Mouse (Mus musculus) midbrain, embryonic 14.5 days (tissue): ENCODE results near the gene Igfbp5. TPM values are rescaled to one million over a fixed set of nuclear protein-coding genes. Genes with fewer than 3 reads are reported as not detected.

Source experiments
- ATAC-seq: fragments of 200-750 bp; cut with Nextera tagmentation; 2 replicates; pipeline ENCODE4 v1.8.0; 2017; ENCODE audit warnings: moderate number of reproducible peaks, moderate library complexity; ENCODE audit not compliant: low FRiP score, low TSS enrichment
- DNase-seq: peaks from one replicate; pipeline ENCODE4 v3.0.0-alpha.2; 2015
- H3K27ac ChIP-seq: fragments of 300-500 bp; sonication (generic); replicated peaks from 2 replicates; pipeline ENCODE4 v1.5.1; 2014; ENCODE audit warnings: mild to moderate bottlenecking, low read depth, low read length, moderate library complexity
- H3K27me3 ChIP-seq: fragments of 300-500 bp; sonication (generic); 2 replicates; pipeline ENCODE4 v1.6.1; 2014; ENCODE audit warnings: low read length, control low read depth, mixed read lengths; ENCODE audit not compliant: control insufficient read depth, insufficient read depth
- H3K36me3 ChIP-seq: fragments of 300-500 bp; sonication (generic); 2 replicates; pipeline ENCODE4 v1.6.1; 2014; ENCODE audit warnings: low read length, control low read depth; ENCODE audit not compliant: control insufficient read depth, insufficient read depth
- H3K4me1 ChIP-seq: fragments of 300-500 bp; sonication (generic); 2 replicates; pipeline ENCODE4 v1.6.1; 2014; ENCODE audit warnings: mild to moderate bottlenecking, antibody characterized with exemption, low read length, control low read depth; ENCODE audit not compliant: control insufficient read depth, insufficient read depth
- H3K4me2 ChIP-seq: fragments of 300-500 bp; sonication (generic); 2 replicates; pipeline ENCODE4 v1.6.1; 2014; ENCODE audit warnings: mild to moderate bottlenecking, low read length, moderate library complexity
- H3K4me3 ChIP-seq: fragments of 300-500 bp; sonication (generic); replicated peaks from 2 replicates; pipeline ENCODE4 v1.5.1; 2014; ENCODE audit warnings: low read depth, low read length
- H3K9ac ChIP-seq: fragments of 300-500 bp; sonication (generic); replicated peaks from 2 replicates; pipeline ENCODE4 v1.6.1; 2014; ENCODE audit warnings: mild to moderate bottlenecking, low read length, moderate library complexity
- H3K9me3 ChIP-seq: fragments of 300-500 bp; sonication (generic); 2 replicates; pipeline ENCODE4 v1.6.1; 2016; ENCODE audit warnings: low read length, control low read depth, mixed read lengths; ENCODE audit not compliant: control insufficient read depth
- WGBS: fragments of 180-500 bp; shearing (Covaris S2); extraction: QIAGEN DNeasy Blood & Tissue Kit; methylation state at CpG from one replicate; pipeline ENCODE4 v1.1.7; 2014; 5-methylcytosine and 5-hydroxymethylcytosine counted together
- polyA plus RNA-seq: library from polyadenylated mRNA; unstranded; fragments of >200 nt; fragmentation: Nextera tagmentation; extraction: Ambion mirVana; gene quantifications from 2 replicates; pipeline ENCODE4 v1.2.1, GENCODE M21; 2014

Gene Igfbp5
- polyA plus RNA-seq: 22.4 and 30.4 TPM in 2 replicates

DNA sequence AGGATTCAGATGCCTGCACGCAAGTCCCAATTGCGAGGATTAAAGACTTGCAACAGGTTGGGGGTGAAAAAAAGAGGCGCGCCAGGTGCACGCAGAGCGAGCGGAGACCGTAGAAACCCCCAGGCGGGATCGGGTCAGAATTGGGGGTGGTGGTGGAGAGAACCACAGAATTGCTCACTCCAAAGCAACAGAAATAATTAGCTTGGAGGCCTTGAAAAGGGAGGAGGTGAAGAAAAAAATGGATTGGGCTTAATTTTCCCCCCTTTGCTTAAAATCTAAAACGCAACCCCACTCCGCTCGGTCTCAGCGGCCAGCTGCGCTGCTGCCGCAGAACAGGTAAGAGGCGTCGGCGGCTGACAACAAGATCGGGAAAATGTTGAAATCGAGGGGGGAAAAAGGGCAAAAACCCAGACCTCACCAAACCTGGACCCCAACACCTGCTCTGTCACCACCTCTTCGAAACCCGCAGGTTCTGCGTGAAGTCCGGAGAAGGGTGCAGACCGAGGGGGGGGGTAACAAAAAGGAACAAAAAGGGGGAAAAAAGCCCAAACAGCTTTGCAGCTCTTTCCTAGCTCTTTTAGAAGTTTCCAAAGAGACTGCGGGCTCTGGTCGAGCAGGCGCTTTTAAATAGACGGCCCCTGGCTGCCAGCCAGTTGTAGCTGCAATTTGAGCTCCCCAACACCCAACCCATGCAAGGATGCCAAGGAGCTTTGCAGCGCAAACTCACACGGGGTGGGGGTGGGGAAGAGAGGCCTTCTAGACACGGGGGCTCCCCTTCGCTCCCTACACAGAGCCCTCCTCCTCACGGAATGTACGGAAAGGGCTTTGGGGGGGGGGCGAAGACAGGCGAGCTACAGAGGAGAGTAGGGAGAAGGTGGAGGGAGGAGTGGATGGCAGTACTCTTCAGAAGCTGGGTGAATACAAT is at the start of gene Igfbp5:
Igfbp5 (minus strand) TSS at position 598 of the 925 bp plus-strand sequence.
- WGBS: under 1% methylated on average over 38 of the region's 38 CpGs
- ATAC-seq: peak; percentile 54
- peaks cover 29% of the 10 kb centered on the region for H3K4me1 ChIP-seq

DNA sequence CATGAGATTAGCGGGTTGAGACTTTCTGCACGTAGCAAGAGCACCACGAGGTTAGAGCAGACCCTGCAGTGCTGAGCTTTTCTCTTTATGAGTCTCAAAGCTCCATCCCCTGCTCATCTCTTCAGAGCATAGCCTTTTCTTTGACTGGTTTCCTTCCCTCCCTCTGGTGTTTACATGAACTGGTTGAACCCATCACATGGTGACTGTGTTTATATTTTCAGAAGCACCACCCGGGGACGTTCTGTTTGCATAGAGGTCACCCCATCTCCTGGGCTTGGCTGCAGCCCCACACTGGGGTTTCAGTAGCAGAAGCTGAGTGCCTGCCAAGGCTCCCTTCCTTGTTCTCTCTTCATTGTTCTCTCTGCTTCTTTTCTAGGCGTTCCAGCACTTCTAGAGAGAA is 40.1 kb upstream of the Igfbp5 start:
- ATAC-seq (no peak), DNase-seq (peak; percentile 14)
- H3K27me3 ChIP-seq: no peaks in the 10 kb centered on the region
- no peaks in the 10 kb centered on the region for H3K36me3 ChIP-seq
- H3K4me2 ChIP-seq: no peak overlapping the region
- H3K9me3 ChIP-seq: no peaks in the 10 kb centered on the region
- H3K9ac ChIP-seq: no peak overlapping the region
- H3K4me3 ChIP-seq: no peak overlapping the region
- H3K27ac ChIP-seq: no peak overlapping the region
- no peaks in the 10 kb centered on the region for H3K4me1 ChIP-seq
- 81% methylated on average over 6 of the region's 6 CpGs for WGBS

More for the DNA sequence above, at the start of gene Igfbp5:
- Histone ChIP-seq H3K27ac (peak within 1 kb of the TSS; percentile 65), H3K9me3 (no peaks in the 10 kb centered on the region), H3K4me3 (peak within 1 kb of the TSS; percentile 49), H3K9ac (peak within 1 kb of the TSS; percentile 67), H3K36me3 (no peaks in the 10 kb centered on the region), H3K4me2 (peak within 1 kb of the TSS; percentile 93), H3K27me3 (peaks cover 16% of the 10 kb centered on the region; the same call in 1 of the 2 replicates)
- DNase-seq: peak; percentile 86

DNA sequence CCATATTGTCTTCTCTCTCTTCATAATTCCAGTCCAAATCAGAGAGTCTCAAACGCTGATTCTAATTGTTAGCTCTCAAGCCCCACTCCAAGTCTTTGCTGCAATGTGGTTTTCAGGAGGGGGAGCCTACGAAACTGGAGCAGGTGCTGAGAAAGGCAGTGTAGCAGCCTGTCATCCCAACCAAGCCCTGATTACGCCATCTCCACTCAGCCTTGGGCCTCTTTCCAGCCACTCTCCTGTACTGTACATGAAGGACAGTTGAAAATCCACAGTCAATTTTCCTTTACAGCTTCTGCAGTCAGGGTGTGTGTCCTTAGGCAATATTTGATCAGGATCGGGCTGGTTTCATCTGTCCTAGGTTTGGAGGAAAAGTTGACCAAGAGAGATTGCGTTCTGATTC is 38.4 kb upstream of the Igfbp5 start:
- no peak for ATAC-seq
- WGBS: 87% methylated on average over 5 of the region's 5 CpGs

DNA sequence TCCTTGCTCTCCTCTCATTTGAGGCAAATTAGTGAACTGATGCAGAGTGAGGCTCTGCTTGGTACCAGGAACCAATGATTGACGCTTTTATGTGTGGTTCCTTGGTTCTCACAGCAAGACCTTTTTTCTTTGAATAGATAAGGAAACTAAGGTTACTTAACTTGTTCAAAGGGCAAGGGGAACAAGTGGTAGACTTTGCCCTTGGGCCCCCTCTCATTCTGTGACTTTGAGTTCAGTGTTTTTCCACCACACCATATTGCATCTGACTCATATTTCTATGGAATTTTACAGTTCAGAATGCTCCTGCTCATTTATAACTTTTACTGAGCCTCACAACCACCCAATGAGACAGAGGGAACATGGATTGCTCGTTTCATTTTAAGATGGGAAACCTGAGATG is 21.1 kb upstream of the Igfbp5 start:
- 79% methylated on average over 2 of the region's 2 CpGs for WGBS
- H3K4me2 ChIP-seq: no peak overlapping the region
- no peak overlapping the region for H3K4me3 ChIP-seq

More for the DNA sequence above, 38.4 kb upstream of the Igfbp5 start:
- no peak overlapping the region for H3K4me2 ChIP-seq
- no peaks in the 10 kb centered on the region for H3K4me1 ChIP-seq
- H3K27ac ChIP-seq: no peak overlapping the region
- H3K27me3 ChIP-seq: no peaks in the 10 kb centered on the region
- H3K9me3 ChIP-seq: no peaks in the 10 kb centered on the region
- H3K36me3 ChIP-seq: no peaks in the 10 kb centered on the region
- DNase-seq: no peak
- no peak overlapping the region for H3K4me3 ChIP-seq
- H3K9ac ChIP-seq: no peak overlapping the region

DNA sequence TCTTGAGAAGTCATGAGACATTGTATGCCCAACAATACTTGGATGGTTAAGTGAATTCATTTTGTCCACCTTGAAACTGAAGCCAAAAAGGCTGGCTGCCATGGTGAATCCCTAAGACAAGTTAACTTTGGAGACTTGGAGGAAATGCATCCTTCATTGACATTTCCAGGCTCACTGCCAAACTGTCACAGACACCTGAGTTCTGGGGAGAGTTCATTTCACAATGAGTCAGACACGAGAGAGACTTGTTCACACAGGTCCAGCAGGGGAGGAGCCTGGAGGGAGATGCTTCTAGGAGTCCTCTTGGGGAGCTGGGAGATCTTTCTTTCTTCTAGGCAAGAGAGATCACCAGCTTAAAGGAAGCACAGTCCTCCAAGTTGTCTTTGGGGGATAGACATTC is 13.2 kb upstream of the Igfbp5 start:
- ATAC-seq (no peak), DNase-seq (no peak)
- no peaks in the 10 kb centered on the region for H3K9me3 ChIP-seq
- H3K36me3 ChIP-seq: no peaks in the 10 kb centered on the region
- WGBS: 64% methylated on average over 1 of the region's 1 CpGs
- no peaks in the 10 kb centered on the region for H3K4me1 ChIP-seq
- H3K9ac ChIP-seq: no peak overlapping the region
- H3K4me2 ChIP-seq: no peak overlapping the region
- no peak overlapping the region for H3K27ac ChIP-seq
- H3K27me3 ChIP-seq: no peaks in the 10 kb centered on the region
- no peak overlapping the region for H3K4me3 ChIP-seq

More for the DNA sequence above, 21.1 kb upstream of the Igfbp5 start:
- Histone ChIP-seq H3K9ac (no peak overlapping the region), H3K4me1 (no peaks in the 10 kb centered on the region), H3K9me3 (no peaks in the 10 kb centered on the region), H3K27ac (no peak overlapping the region), H3K27me3 (no peaks in the 10 kb centered on the region), H3K36me3 (no peaks in the 10 kb centered on the region)
- ATAC-seq: no peak
- DNase-seq: no peak

DNA sequence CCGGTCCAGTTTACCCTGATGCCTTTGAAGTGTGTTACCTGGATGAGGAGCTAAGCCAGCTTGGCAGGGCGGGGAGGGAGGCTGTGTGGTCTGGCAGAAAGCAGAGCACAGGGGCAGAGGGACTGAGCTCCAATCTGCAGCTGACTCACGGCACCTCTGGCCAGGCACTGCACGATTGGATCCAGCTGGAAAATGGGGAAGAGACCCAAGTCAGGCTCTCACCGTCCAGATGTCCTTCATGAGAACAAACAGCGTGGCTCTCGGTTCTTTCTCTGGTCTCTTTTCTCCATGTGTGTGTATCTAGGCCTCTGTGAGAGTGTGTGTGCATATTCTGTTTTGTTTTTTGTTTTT is 11.1 kb upstream of the Igfbp5 start:
- WGBS: 81% methylated on average over 7 of the region's 7 CpGs
- Histone ChIP-seq H3K27me3 (no peaks in the 10 kb centered on the region), H3K27ac (no peak overlapping the region), H3K4me3 (no peak overlapping the region), H3K9me3 (no peaks in the 10 kb centered on the region), H3K4me1 (no peaks in the 10 kb centered on the region), H3K36me3 (no peaks in the 10 kb centered on the region), H3K4me2 (no peak overlapping the region), H3K9ac (no peak overlapping the region)
- no peak for DNase-seq
- no peak for ATAC-seq

DNA sequence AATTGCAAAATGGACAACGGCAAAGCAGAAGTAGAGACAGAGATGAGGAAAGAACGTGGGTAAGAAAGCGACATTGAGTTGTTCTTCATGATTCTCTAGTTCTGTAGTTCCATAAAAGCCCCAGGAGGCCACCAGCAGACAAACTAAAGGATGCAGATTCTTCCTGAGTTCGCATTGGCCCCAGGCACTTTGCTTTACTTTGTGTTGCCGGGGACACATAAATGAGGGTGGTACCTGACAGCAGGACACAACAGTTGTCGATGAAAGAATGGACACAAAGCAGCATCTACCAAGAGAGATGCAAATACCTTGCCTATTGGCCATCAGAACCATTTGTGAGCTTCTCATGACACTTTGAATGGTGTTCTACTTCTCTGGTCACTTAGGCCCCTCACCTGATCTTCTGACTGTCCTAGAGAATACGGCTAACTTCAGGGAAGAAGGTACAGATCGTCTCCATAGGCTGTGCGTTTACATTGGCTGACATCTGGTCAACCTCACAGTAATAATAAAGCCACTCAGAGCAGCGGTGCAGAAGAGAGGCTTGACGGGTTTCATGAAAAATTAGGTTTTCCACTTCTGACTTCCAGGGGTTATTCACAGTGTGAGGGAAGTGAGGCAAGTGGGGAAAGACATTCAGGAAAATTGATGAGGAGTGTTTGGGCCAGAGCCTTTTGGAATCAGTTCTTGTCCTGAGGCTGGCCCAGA is 10.6 kb upstream of the Igfbp5 start:
- Histone ChIP-seq H3K27me3 (no peaks in the 10 kb centered on the region), H3K36me3 (no peaks in the 10 kb centered on the region), H3K4me2 (no peak overlapping the region), H3K27ac (no peak overlapping the region), H3K4me3 (no peak overlapping the region), H3K4me1 (no peaks in the 10 kb centered on the region), H3K9me3 (no peaks in the 10 kb centered on the region), H3K9ac (no peak overlapping the region)
- DNase-seq (no peak), ATAC-seq (no peak)
- WGBS: 90% methylated on average over 11 of the region's 11 CpGs

DNA sequence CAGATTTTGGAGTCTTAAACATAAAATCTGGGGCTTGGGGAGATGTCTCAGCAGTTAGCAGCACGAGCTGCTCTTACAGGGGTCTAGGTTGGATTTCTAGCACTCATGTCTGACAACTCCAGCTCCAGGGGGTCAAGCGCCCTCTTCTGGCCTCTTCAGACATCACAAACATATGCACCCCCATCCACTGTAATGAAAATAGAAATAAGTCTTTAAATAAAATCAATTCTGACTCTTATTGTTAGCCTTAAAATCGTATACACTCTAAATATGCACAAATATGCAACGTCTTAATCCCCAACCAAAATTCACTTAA is 4.6 kb upstream of the Igfbp5 start:
- no peak for ATAC-seq
- WGBS: 59% methylated on average over 4 of the region's 4 CpGs
- no peak overlapping the region for H3K9ac ChIP-seq

More for the DNA sequence above, 4.6 kb upstream of the Igfbp5 start:
- Histone ChIP-seq H3K27ac (no peak overlapping the region), H3K4me2 (no peak overlapping the region), H3K9me3 (no peaks in the 10 kb centered on the region), H3K4me1 (peaks cover 8% of the 10 kb centered on the region), H3K27me3 (peaks cover 6% of the 10 kb centered on the region; the same call in 1 of the 2 replicates), H3K4me3 (no peak overlapping the region), H3K36me3 (no peaks in the 10 kb centered on the region)
- no peak for DNase-seq
